Mouse (Mus musculus): ENCODE measurements around the gene Hebp2.
"Not testable (repeated sequence)": the region's sequence is repeated elsewhere in the genome, so short reads cannot be mapped to it uniquely, and the experiment has no call there.

Gene Hebp2

GRCm38 (mm10) chr10:18545813-18546235, at the start of gene Hebp2:
Gene Hebp2, minus strand, starts transcription at chr10:18546076.
- DNase-seq (ENCODE audit: low spot score) = no peak

GRCm38 (mm10) chr10:18589455-18589854, 43.6 kb upstream of the Hebp2 start:
- DNase-seq (ENCODE audit: low spot score) = no peak

- DNase-seq (ENCODE audit: low spot score) = no peak
These were observed 38.3 kb upstream of the Hebp2 start for GRCm38 (mm10) chr10:18584188-18584587.

GRCm38 (mm10) chr10:18572581-18572980, 26.7 kb upstream of the Hebp2 start:
- no peak for DNase-seq (ENCODE audit: low spot score)

GRCm38 (mm10) chr10:18562940-18563339, 17.1 kb upstream of the Hebp2 start:
- DNase-seq (ENCODE audit: low spot score) = no peak

GRCm38 (mm10) chr10:18561445-18561844, 15.6 kb upstream of the Hebp2 start:
- DNase-seq (ENCODE audit: low spot score) = no peak

- DNase-seq (ENCODE audit: low spot score) = not testable (repeated sequence)
These were observed 13.2 kb upstream of the Hebp2 start for GRCm38 (mm10) chr10:18559076-18559475.

- DNase-seq (ENCODE audit: low spot score) = no peak
These were observed 3.7 kb upstream of the Hebp2 start for GRCm38 (mm10) chr10:18549321-18550216.

- no peak for DNase-seq (ENCODE audit: low spot score)
These were observed 1.5 kb upstream of the Hebp2 start for GRCm38 (mm10) chr10:18547381-18547780.

GRCm38 (mm10) chr10:18545309-18545708, 567 bp downstream of the Hebp2 start:
- no peak for DNase-seq (ENCODE audit: low spot score)

- DNase-seq (ENCODE audit: low spot score) = no peak
These were observed 9.0 kb downstream of the Hebp2 start for GRCm38 (mm10) chr10:18536889-18537288.

- no peak for DNase-seq (ENCODE audit: low spot score)
These were observed 13.6 kb downstream of the Hebp2 start for GRCm38 (mm10) chr10:18532293-18532692.

GRCm38 (mm10) chr10:18530161-18530560, 15.7 kb downstream of the Hebp2 start:
- no peak for DNase-seq (ENCODE audit: low spot score)

- no peak for DNase-seq (ENCODE audit: low spot score)
These were observed 16.7 kb downstream of the Hebp2 start for GRCm38 (mm10) chr10:18529177-18529576.

GRCm38 (mm10) chr10:18528475-18528874, 17.4 kb downstream of the Hebp2 start:
- no peak for DNase-seq (ENCODE audit: low spot score)

GRCm38 (mm10) chr10:18527766-18528165, 18.1 kb downstream of the Hebp2 start:
- DNase-seq (ENCODE audit: low spot score) = no peak

- DNase-seq (ENCODE audit: low spot score) = no peak
These were observed 18.8 kb downstream of the Hebp2 start for GRCm38 (mm10) chr10:18526851-18527675.

GRCm38 (mm10) chr10:18526184-18526850, 19.6 kb downstream of the Hebp2 start:
- DNase-seq (ENCODE audit: low spot score) = no peak

- no peak for DNase-seq (ENCODE audit: low spot score)
These were observed 20.1 kb downstream of the Hebp2 start for GRCm38 (mm10) chr10:18525726-18526125.

GRCm38 (mm10) chr10:18525311-18525710, 20.6 kb downstream of the Hebp2 start:
- DNase-seq (ENCODE audit: low spot score) = no peak

GRCm38 (mm10) chr10:18522556-18522955, 23.3 kb downstream of the Hebp2 start:
- no peak for DNase-seq (ENCODE audit: low spot score)

- DNase-seq (ENCODE audit: low spot score) = no peak
These were observed 34.4 kb downstream of the Hebp2 start for GRCm38 (mm10) chr10:18511496-18511895.

All from spleen, adult 12 weeks (tissue).